Mouse (Mus musculus): ENCODE data around the gene Plekha3. TPM values are rescaled to one million over a fixed set of nuclear protein-coding genes. Genes with fewer than 3 reads are reported as not detected.

Plekha3 gene
- polyA plus RNA-seq, 1 experiment from 2014 or later: 24.8 TPM

- no peak overlapping the region for H3K27ac ChIP-seq
- no peaks in the 10 kb centered on the region for H3K79me2 ChIP-seq (ENCODE audit: inconsistent target)
- no peak overlapping the region for H3K4me3 ChIP-seq (ENCODE audit: inconsistent target)
- 88% methylated on average over 5 of the region's 5 CpGs for WGBS (ENCODE audit: missing documents)
- H3K36me3 ChIP-seq (ENCODE audit: inconsistent target): 0 out of 2 replicates have a peak, but pooled peaks cover 3% of the 10 kb centered on the region
Observed at GRCm38 (mm10) chr2:76667200-76667599, 7.9 kb upstream of the Plekha3 start.

DNA sequence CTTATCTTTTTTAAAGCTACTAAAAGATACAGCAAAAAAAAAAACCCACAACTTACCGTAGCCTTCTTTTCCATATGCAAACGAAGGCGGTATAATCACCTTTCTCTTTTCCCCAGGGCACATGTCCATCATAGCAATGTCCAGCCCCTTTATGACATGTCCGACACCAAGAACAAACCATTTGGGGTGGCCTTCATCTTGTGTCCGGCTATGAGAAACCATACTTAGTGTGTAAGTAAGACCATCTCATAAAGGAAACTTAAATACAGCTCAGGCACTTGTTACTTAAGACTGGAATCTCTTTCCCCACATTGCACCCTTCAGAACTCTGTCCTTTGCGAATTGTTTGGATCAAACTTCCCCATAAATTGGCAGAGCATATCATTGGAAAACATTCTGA lies 3.4 kb upstream of the Plekha3 start:
- Histone ChIP-seq H3K36me3 (ENCODE audit: inconsistent target) (no peaks in the 10 kb centered on the region), H3K27ac (no peak overlapping the region), H3K79me2 (ENCODE audit: inconsistent target) (peaks cover 12% of the 10 kb centered on the region), H3K4me3 (ENCODE audit: inconsistent target) (peak overlapping the region; percentile 40; the same call in 1 of the 2 replicates)
- 78% methylated on average over 6 of the region's 6 CpGs for WGBS (ENCODE audit: missing documents)

DNA sequence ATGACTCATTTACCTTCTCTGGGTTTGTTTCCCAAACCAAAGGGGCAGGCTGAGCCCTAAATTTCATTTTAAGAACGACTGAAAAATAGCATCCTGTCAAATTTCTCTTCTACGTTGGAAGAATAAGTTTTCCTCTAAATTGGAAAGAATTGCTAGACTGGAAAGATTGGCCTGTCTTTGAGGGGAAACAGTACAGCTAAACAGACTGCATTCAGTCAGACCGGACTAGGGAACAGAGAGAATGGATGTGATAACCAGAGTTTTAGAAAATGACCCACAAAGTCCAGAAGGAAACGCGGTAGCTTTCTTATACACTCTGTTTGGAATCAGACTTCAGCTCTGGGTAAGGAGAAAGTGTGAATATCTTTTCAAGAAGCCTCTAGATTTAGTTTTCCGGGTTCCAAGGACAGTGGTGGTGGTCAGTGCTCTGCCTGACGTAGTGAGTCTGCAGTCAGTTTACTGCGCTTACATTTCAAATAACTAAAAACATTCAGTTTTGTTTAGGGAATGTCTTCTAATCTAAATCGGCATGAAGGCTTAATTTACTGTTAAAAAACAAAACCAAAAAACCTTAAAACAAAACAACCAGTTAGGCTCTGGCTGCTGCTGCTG lies 2.8 kb upstream of the Plekha3 start:
- H3K79me2 ChIP-seq (ENCODE audit: inconsistent target): peaks cover 18% of the 10 kb centered on the region
- 4% methylated on average over 9 of the region's 9 CpGs for WGBS (ENCODE audit: missing documents)
- H3K27ac ChIP-seq: peak overlapping the region; percentile 30
- no peaks in the 10 kb centered on the region for H3K36me3 ChIP-seq (ENCODE audit: inconsistent target)
- H3K4me3 ChIP-seq (ENCODE audit: inconsistent target): peak overlapping the region; percentile 40

DNA sequence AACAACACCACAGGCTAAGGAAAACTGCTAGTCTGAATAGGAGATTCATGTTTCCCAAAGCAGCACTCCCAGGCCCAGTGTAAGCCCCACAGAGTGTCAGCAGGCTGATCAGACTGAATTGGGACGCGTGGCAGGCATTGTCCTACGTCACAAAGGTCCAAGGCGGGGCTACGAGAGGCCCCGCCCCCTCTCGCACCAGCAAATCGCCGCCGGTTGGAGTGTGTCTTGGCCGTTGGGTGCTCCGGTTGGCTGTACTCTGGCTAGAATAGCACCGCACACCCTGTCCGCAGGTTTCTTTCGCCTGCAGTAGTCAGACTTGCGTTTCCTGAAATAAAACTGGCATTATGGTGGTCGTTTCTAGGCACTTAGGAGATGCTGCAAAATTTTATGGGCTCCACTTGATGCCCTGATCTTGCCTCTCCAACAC lies 2.1 kb upstream of the Plekha3 start, which contains the start of gene Fkbp7:
TSS of gene Fkbp7 (minus strand) at position 151 of the 427 bp plus-strand sequence.
- Histone ChIP-seq H3K27ac (peak within 1 kb of the TSS; percentile 30), H3K4me3 (ENCODE audit: inconsistent target) (peak within 1 kb of the TSS; percentile 40), H3K36me3 (ENCODE audit: inconsistent target) (no peaks in the 10 kb centered on the region), H3K79me2 (ENCODE audit: inconsistent target) (peaks cover 25% of the 10 kb centered on the region)
- under 1% methylated on average over 17 of the region's 17 CpGs for WGBS (ENCODE audit: missing documents)

DNA sequence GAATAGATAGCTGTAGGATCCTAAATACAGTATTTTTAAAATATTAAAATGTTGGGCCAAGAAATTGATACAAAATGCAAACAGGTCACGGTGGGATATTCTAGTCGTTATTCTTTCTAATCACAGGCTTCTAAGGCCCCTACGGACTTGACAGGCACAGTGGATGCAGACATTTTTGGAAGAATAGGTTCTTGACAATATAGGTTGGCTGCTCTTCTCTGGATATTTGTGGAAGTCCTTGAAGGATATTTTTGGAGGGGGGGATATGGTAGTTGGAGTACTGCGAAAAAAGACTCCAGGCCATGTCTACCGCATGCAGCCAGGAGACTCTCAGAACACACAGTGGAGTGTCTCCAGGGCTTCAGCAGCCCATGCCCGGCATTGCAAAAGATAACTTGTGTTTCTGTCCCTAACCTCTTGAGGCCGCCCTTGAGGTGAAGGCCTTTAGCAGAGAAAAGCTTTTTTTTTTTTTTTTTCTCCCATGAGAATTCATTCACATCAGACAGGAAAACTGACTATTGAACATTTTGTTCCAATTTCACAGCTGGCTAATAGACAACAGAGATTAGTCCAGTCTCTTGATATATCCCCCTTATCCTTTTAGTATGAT lies 1.5 kb upstream of the Plekha3 start:
- Histone ChIP-seq H3K27ac (0 out of 2 replicates have a peak overlapping the region, but pooled peaks have one; percentile 30), H3K4me3 (ENCODE audit: inconsistent target) (peak overlapping the region; percentile 40; the same call in 1 of the 2 replicates), H3K36me3 (ENCODE audit: inconsistent target) (no peaks in the 10 kb centered on the region), H3K79me2 (ENCODE audit: inconsistent target) (peaks cover 31% of the 10 kb centered on the region)
- 45% methylated on average over 7 of the region's 7 CpGs for WGBS (ENCODE audit: missing documents)

- H3K27ac ChIP-seq: peak overlapping the region; percentile 32
- H3K79me2 ChIP-seq (ENCODE audit: inconsistent target): peaks cover 50% of the 10 kb centered on the region
- H3K36me3 ChIP-seq (ENCODE audit: inconsistent target): 0 out of 2 replicates have a peak, but pooled peaks cover under 1% of the 10 kb centered on the region
- under 1% methylated on average over 43 of the region's 44 CpGs for WGBS (ENCODE audit: missing documents)
- peak overlapping the region; percentile 60 for H3K4me3 ChIP-seq (ENCODE audit: inconsistent target)
Observed at GRCm38 (mm10) chr2:76675451-76675850, 370 bp downstream of the Plekha3 start.

DNA sequence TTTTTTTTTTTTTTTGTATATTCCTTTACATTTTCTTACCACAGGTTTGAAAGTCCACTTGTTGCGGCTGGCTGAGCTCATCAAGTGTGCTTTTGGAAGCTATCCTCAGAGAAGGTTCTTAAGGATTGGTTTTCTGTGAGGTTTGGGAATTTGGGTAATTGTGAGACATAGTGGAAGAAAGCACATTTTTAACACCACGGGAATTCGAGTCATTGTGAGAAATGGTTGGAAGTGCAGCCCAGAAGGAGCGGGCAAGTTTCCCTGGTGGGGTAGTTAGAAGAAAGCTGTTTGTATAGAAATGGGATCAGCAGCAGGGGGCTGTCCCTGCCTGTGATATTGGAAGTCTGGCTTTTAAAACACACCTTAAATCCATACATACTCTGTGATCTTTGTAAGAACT lies 868 bp downstream of the Plekha3 start:
- 39% methylated on average over 4 of the region's 4 CpGs for WGBS (ENCODE audit: missing documents)
- peaks cover 55% of the 10 kb centered on the region for H3K79me2 ChIP-seq (ENCODE audit: inconsistent target)
- H3K27ac ChIP-seq: peak overlapping the region; percentile 32
- H3K4me3 ChIP-seq (ENCODE audit: inconsistent target): peak overlapping the region; percentile 60
- 0 out of 2 replicates have a peak, but pooled peaks cover 5% of the 10 kb centered on the region for H3K36me3 ChIP-seq (ENCODE audit: inconsistent target)

DNA sequence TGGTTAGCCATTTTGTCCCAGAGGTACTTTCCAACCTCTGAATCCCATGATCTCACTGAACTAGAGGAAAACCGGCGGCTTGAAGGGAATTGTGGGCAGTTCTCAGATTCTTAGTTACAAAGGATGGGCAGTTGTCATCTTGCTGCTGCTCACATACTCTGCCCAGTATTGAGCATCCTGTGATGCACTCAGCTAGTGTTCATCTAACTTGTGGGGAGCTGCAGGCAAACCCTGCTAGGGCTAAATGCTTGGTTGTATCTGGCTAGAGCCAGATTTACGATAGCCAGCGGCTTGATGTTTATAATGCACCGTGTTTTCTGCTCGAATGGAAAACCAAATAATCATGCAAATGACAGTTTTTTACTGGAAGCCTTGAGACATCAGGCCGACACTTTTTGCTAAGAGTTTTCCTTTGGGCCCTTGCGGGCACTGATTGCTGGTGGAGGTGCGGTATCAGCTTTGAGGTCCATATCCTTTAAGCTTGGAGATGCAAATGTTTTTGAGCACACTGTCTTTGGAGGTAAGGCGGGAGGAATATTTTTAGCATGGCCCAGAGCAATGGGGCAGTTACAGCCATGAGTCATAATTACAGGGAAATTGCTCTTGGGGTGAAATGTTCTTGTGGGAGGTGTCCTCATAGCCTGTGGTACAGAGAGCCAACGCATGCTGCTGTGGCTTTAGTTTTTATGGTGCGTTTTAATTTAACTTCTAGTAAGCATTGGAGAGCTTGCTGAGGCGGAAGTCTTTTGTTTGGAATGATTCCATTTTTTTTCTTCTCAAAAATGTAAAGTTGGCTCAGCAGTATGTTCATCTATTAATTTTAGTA lies 1.5 kb downstream of the Plekha3 start:
- H3K36me3 ChIP-seq (ENCODE audit: inconsistent target): 0 out of 2 replicates have a peak, but pooled peaks cover 8% of the 10 kb centered on the region
- peaks cover 57% of the 10 kb centered on the region for H3K79me2 ChIP-seq (ENCODE audit: inconsistent target)
- peak overlapping the region; percentile 32 for H3K27ac ChIP-seq
- 59% methylated on average over 13 of the region's 13 CpGs for WGBS (ENCODE audit: missing documents)
- peak overlapping the region; percentile 60 for H3K4me3 ChIP-seq (ENCODE audit: inconsistent target)

DNA sequence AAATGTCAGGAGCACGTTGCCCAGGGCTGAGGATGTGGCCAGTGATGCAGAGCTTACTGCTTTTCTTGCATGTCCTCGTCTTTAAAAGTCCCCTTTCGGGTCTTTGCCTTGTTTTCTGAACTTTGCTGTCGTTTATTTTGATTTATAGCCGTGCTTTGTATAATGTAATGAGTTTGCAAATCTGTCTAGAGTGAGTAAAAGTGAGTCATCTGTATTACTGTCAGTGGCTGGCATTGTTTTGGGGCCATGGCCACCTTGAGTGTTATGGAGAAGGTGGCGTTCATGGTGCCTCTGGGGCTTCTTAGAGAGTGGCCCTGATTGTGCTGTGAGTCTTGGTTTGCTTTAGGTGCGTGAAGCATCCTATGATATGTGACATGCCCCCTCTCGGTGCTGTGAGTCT lies 7.2 kb downstream of the Plekha3 start:
- Histone ChIP-seq H3K4me3 (ENCODE audit: inconsistent target) (no peak overlapping the region), H3K27ac (no peak overlapping the region), H3K79me2 (ENCODE audit: inconsistent target) (peaks cover 39% of the 10 kb centered on the region), H3K36me3 (ENCODE audit: inconsistent target) (peaks cover 64% of the 10 kb centered on the region)
- 94% methylated on average over 8 of the region's 8 CpGs for WGBS (ENCODE audit: missing documents)

DNA sequence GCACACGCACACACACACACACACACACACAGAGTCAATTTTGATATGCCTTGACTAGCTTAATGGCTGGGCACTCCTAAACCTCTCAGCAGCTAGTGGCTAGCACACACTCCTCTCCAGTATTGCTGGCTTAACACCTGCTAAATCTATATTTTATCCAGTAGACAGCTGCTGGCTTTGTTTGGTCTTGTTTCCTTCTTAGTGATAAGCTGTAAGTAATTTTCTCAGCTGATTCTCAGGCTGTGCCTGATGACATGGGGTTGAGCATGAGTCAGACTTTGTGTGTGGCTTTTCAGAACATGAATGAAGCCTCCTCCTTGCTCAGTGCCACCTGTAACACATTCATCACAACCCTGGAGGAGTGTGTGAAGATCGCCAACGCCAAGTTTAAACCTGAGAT lies 11.9 kb downstream of the Plekha3 start:
- H3K36me3 ChIP-seq (ENCODE audit: inconsistent target): peaks cover 66% of the 10 kb centered on the region
- no peak overlapping the region for H3K27ac ChIP-seq
- H3K4me3 ChIP-seq (ENCODE audit: inconsistent target): no peak overlapping the region
- 92% methylated on average over 3 of the region's 3 CpGs for WGBS (ENCODE audit: missing documents)
- no peaks in the 10 kb centered on the region; the same call in 1 of the 2 replicates for H3K79me2 ChIP-seq (ENCODE audit: inconsistent target)

- Histone ChIP-seq H3K36me3 (ENCODE audit: inconsistent target) (peaks cover 66% of the 10 kb centered on the region), H3K4me3 (ENCODE audit: inconsistent target) (no peak overlapping the region), H3K79me2 (ENCODE audit: inconsistent target) (no peaks in the 10 kb centered on the region), H3K27ac (no peak overlapping the region)
- WGBS (ENCODE audit: missing documents): 90% methylated on average over 3 of the region's 3 CpGs
Observed at GRCm38 (mm10) chr2:76687608-76688007, 12.5 kb downstream of the Plekha3 start.

GRCm38 (mm10) chr2:76688162-76688561 lies 13.1 kb downstream of the Plekha3 start:
- peaks cover 66% of the 10 kb centered on the region for H3K36me3 ChIP-seq (ENCODE audit: inconsistent target)
- no peaks in the 10 kb centered on the region for H3K79me2 ChIP-seq (ENCODE audit: inconsistent target)
- H3K4me3 ChIP-seq (ENCODE audit: inconsistent target): no peak overlapping the region
- H3K27ac ChIP-seq: no peak overlapping the region
- 94% methylated on average over 7 of the region's 7 CpGs for WGBS (ENCODE audit: missing documents)

DNA sequence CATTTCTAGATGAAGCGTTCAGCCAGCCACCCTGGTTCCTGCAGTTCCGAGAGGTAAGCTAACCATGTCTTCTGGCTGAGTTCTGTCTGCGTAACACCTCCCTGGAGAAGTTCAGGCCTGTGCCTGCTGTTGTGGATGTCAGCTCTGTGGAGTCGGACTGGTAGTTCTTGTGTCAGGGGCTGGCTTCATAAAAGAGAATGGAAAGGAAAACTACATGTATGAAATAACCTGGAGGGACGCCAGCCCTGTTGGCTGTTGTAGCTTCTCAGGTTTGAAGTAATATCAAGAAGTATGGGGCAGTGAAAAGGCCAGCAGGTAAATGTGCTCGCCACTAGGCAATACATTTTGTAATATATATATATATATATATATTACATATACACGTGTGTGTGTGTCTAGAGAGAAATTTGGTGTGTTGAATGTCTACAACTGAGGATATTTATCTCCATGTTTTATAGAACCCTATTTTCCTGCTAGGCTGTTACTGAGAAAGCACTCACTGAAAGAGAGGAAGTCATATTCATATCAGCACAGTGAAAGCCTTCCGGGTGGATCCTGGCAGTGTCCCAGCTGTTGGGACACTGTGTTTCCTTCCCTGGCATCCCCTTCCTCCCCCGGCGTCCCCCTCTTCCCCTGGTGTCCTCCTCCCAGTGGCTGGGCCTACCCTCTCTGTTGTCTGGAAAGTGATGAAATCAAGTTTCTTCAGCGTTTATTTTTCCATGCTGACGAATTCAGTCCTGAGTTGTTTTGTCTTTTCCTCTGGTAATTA lies 15.5 kb downstream of the Plekha3 start:
- no peaks in the 10 kb centered on the region for H3K79me2 ChIP-seq (ENCODE audit: inconsistent target)
- H3K27ac ChIP-seq: no peak overlapping the region
- H3K36me3 ChIP-seq (ENCODE audit: inconsistent target): peaks cover 49% of the 10 kb centered on the region
- WGBS (ENCODE audit: missing documents): 44% methylated on average over 12 of the region's 12 CpGs
- no peak overlapping the region for H3K4me3 ChIP-seq (ENCODE audit: inconsistent target)

DNA sequence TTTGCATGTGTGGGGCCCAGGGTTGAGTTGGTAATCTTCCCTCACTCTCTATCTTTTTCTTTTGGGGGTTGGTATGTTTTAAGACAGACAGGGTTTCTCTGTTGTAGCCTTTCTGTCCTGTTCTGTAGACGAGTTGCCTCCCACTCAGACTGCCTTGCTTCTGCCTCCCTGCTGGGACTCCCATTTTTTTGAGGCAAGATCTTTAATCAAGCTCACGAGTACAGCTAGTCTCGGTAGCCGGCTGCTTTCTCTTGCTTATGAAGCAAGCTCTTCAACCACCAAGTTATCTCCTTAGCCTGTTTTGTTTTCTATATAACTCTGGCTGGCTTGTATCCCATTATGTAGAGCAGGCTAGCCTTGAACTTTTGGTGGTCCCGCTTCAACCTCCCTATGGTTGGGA lies 18.7 kb downstream of the Plekha3 start:
- Histone ChIP-seq H3K36me3 (ENCODE audit: inconsistent target) (peaks cover 36% of the 10 kb centered on the region), H3K27ac (no peak overlapping the region)
- 87% methylated on average over 5 of the region's 5 CpGs for WGBS (ENCODE audit: missing documents)

More for the DNA sequence above, 18.7 kb downstream of the Plekha3 start:
- Histone ChIP-seq H3K4me3 (ENCODE audit: inconsistent target) (no peak overlapping the region), H3K79me2 (ENCODE audit: inconsistent target) (no peaks in the 10 kb centered on the region)

All from macrophage (primary cell).